Mouse (Mus musculus) E14TG2a.4 (cell line): ENCODE data around the gene Efna5.

Experiments
- CTCF ChIP-seq: conservative IDR thresholded peaks from 2 replicates; pipeline ENCODE4 v1.5.1; 2014; ENCODE audit warnings: low read length
- POU5F1 ChIP-seq: IDR thresholded peaks from 2 replicates; pipeline ENCODE4 v1.6.1; 2014; ENCODE audit warnings: low read length, borderline replicate concordance

GRCm38 (mm10) chr17:62608145-62608544 lies 273.0 kb downstream of the Efna5 start:
- TF ChIP-seq CTCF (no peak), POU5F1 (no peak)
